Mouse (Mus musculus): ENCODE results near the gene Ky. TPM values are rescaled to one million over a fixed set of nuclear protein-coding genes. Genes with fewer than 3 reads are reported as not detected.

Ky gene
- 0.24 and 0.31 TPM in 2 replicates for polyA plus RNA-seq (2016; fragmentation: Nextera tagmentation; extraction: Ambion mirVana)

GRCm38 (mm10) chr9:102505700-102506585 is at the start of gene Ky:
TSS of gene Ky (plus strand) at chr9:102505750.
- Histone ChIP-seq H3K27ac (no peak within 1 kb of the TSS), H3K27me3 (replicated peaks) (peaks cover 33% of the 10 kb centered on the region), H3K9ac (peak within 1 kb of the TSS; percentile 48), H3K9me3 (no peaks in the 10 kb centered on the region), H3K4me2 (replicated peaks) (peak within 1 kb of the TSS; percentile 83), H3K4me1 (no peaks in the 10 kb centered on the region; the same call in 1 of the 2 replicates), H3K36me3 (no peaks in the 10 kb centered on the region), H3K4me3 (peak within 1 kb of the TSS; percentile 40)
- ATAC-seq (ENCODE audit: low FRiP score, low read depth): peak; percentile 13; the same call in 1 of the 2 replicates
- WGBS: 1% methylated on average over 63 of the region's 63 CpGs

- H3K27ac ChIP-seq: no peak overlapping the region
- no peak overlapping the region for H3K9ac ChIP-seq
- H3K36me3 ChIP-seq: no peaks in the 10 kb centered on the region
- no peaks in the 10 kb centered on the region for H3K4me1 ChIP-seq
- no peaks in the 10 kb centered on the region for H3K27me3 ChIP-seq (replicated peaks)
- H3K4me2 ChIP-seq (replicated peaks): no peak overlapping the region
- no peak overlapping the region for H3K4me3 ChIP-seq
- H3K9me3 ChIP-seq: no peaks in the 10 kb centered on the region
- 91% methylated on average over 10 of the region's 10 CpGs for WGBS
- no peak for ATAC-seq (ENCODE audit: low FRiP score, low read depth)
These were observed 43.3 kb upstream of the Ky start for GRCm38 (mm10) chr9:102462251-102462650.

- ATAC-seq (ENCODE audit: low FRiP score, low read depth): no peak
These were observed 40.5 kb upstream of the Ky start for GRCm38 (mm10) chr9:102465044-102465443.

GRCm38 (mm10) chr9:102465726-102466125 is 39.8 kb upstream of the Ky start:
- H3K27ac ChIP-seq: no peak overlapping the region
- no peaks in the 10 kb centered on the region for H3K36me3 ChIP-seq
- ATAC-seq (ENCODE audit: low FRiP score, low read depth): no peak
- no peak overlapping the region for H3K4me2 ChIP-seq (replicated peaks)
- no peak overlapping the region for H3K9ac ChIP-seq
- no peak overlapping the region for H3K4me3 ChIP-seq
- no peaks in the 10 kb centered on the region for H3K27me3 ChIP-seq (replicated peaks)
- no peaks in the 10 kb centered on the region for H3K9me3 ChIP-seq
- WGBS: 78% methylated on average over 5 of the region's 5 CpGs
- H3K4me1 ChIP-seq: no peaks in the 10 kb centered on the region

More at GRCm38 (mm10) chr9:102465044-102465443, 40.5 kb upstream of the Ky start:
- Histone ChIP-seq H3K9me3 (no peaks in the 10 kb centered on the region), H3K27ac (no peak overlapping the region), H3K4me3 (no peak overlapping the region), H3K36me3 (no peaks in the 10 kb centered on the region), H3K27me3 (replicated peaks) (no peaks in the 10 kb centered on the region), H3K4me2 (replicated peaks) (no peak overlapping the region), H3K9ac (no peak overlapping the region), H3K4me1 (no peaks in the 10 kb centered on the region)
- WGBS: 92% methylated on average over 3 of the region's 3 CpGs

GRCm38 (mm10) chr9:102470076-102470819 is 35.3 kb upstream of the Ky start:
- no peaks in the 10 kb centered on the region for H3K4me1 ChIP-seq
- H3K4me2 ChIP-seq (replicated peaks): no peak overlapping the region
- H3K4me3 ChIP-seq: no peak overlapping the region
- H3K27ac ChIP-seq: no peak overlapping the region
- no peaks in the 10 kb centered on the region for H3K9me3 ChIP-seq
- ATAC-seq (ENCODE audit: low FRiP score, low read depth): no peak
- WGBS: 90% methylated on average over 2 of the region's 2 CpGs
- no peak overlapping the region for H3K9ac ChIP-seq
- no peaks in the 10 kb centered on the region for H3K36me3 ChIP-seq
- H3K27me3 ChIP-seq (replicated peaks): no peaks in the 10 kb centered on the region

- H3K9ac ChIP-seq: no peak overlapping the region
- H3K36me3 ChIP-seq: no peaks in the 10 kb centered on the region
- 88% methylated on average over 6 of the region's 6 CpGs for WGBS
- H3K9me3 ChIP-seq: no peaks in the 10 kb centered on the region
- H3K4me3 ChIP-seq: no peak overlapping the region
- no peak overlapping the region for H3K27ac ChIP-seq
- H3K27me3 ChIP-seq (replicated peaks): no peaks in the 10 kb centered on the region
- ATAC-seq (ENCODE audit: low FRiP score, low read depth): no peak
- H3K4me2 ChIP-seq (replicated peaks): no peak overlapping the region
- no peaks in the 10 kb centered on the region for H3K4me1 ChIP-seq
These were observed 27.6 kb upstream of the Ky start for GRCm38 (mm10) chr9:102477767-102478450.

GRCm38 (mm10) chr9:102478451-102478835 is 27.1 kb upstream of the Ky start:
- no peak for ATAC-seq (ENCODE audit: low FRiP score, low read depth)
- H3K4me3 ChIP-seq: no peak overlapping the region
- H3K9me3 ChIP-seq: no peaks in the 10 kb centered on the region
- WGBS: 92% methylated on average over 3 of the region's 3 CpGs
- H3K27me3 ChIP-seq (replicated peaks): no peaks in the 10 kb centered on the region
- H3K27ac ChIP-seq: no peak overlapping the region
- no peaks in the 10 kb centered on the region for H3K36me3 ChIP-seq
- no peak overlapping the region for H3K4me2 ChIP-seq (replicated peaks)
- no peaks in the 10 kb centered on the region for H3K4me1 ChIP-seq
- no peak overlapping the region for H3K9ac ChIP-seq

GRCm38 (mm10) chr9:102479022-102479421 is 26.5 kb upstream of the Ky start:
- H3K36me3 ChIP-seq: no peaks in the 10 kb centered on the region
- ATAC-seq (ENCODE audit: low FRiP score, low read depth): no peak
- H3K4me1 ChIP-seq: no peaks in the 10 kb centered on the region
- no peak overlapping the region for H3K4me2 ChIP-seq (replicated peaks)
- H3K27me3 ChIP-seq (replicated peaks): no peaks in the 10 kb centered on the region
- H3K9me3 ChIP-seq: no peaks in the 10 kb centered on the region
- 49% methylated on average over 9 of the region's 9 CpGs for WGBS
- H3K9ac ChIP-seq: no peak overlapping the region
- H3K4me3 ChIP-seq: no peak overlapping the region
- H3K27ac ChIP-seq: no peak overlapping the region

GRCm38 (mm10) chr9:102492031-102492795 is 13.3 kb upstream of the Ky start:
- ATAC-seq (ENCODE audit: low FRiP score, low read depth): no peak; the same call in 1 of the 2 replicates
- no peak overlapping the region for H3K9ac ChIP-seq
- no peaks in the 10 kb centered on the region for H3K36me3 ChIP-seq
- WGBS: 43% methylated on average over 12 of the region's 12 CpGs
- H3K4me2 ChIP-seq (replicated peaks): no peak overlapping the region
- H3K27ac ChIP-seq: no peak overlapping the region
- no peak overlapping the region for H3K4me3 ChIP-seq
- H3K27me3 ChIP-seq (replicated peaks): no peaks in the 10 kb centered on the region
- peaks cover 7% of the 10 kb centered on the region for H3K4me1 ChIP-seq
- no peaks in the 10 kb centered on the region for H3K9me3 ChIP-seq

- Histone ChIP-seq H3K9me3 (no peaks in the 10 kb centered on the region), H3K4me2 (replicated peaks) (no peak overlapping the region), H3K4me1 (peaks cover 7% of the 10 kb centered on the region), H3K27ac (no peak overlapping the region), H3K4me3 (no peak overlapping the region), H3K9ac (no peak overlapping the region), H3K36me3 (no peaks in the 10 kb centered on the region), H3K27me3 (replicated peaks) (no peaks in the 10 kb centered on the region)
- WGBS: 28% methylated on average over 4 of the region's 4 CpGs
- 0 out of 2 replicates have a peak, but pooled peaks have one; percentile 41 for ATAC-seq (ENCODE audit: low FRiP score, low read depth)
These were observed 12.5 kb upstream of the Ky start for GRCm38 (mm10) chr9:102493044-102493443.

- H3K27ac ChIP-seq: no peak overlapping the region
- peaks cover 7% of the 10 kb centered on the region for H3K4me1 ChIP-seq
- H3K4me2 ChIP-seq (replicated peaks): no peak overlapping the region
- H3K9me3 ChIP-seq: no peaks in the 10 kb centered on the region
- H3K4me3 ChIP-seq: no peak overlapping the region
- no peak overlapping the region for H3K9ac ChIP-seq
- 95% methylated on average over 2 of the region's 2 CpGs for WGBS
- no peak for ATAC-seq (ENCODE audit: low FRiP score, low read depth)
- no peaks in the 10 kb centered on the region for H3K36me3 ChIP-seq
- H3K27me3 ChIP-seq (replicated peaks): no peaks in the 10 kb centered on the region
These were observed 11.6 kb upstream of the Ky start for GRCm38 (mm10) chr9:102493916-102494315.

All from neural tube, embryonic 12.5 days (tissue).